Mouse (Mus musculus) cerebellum, postnatal 25 days (tissue): ENCODE results near the gene Pask.

Experiments
- DNase-seq, 2 experiments: peaks; one replicate each; pipeline ENCODE4 v3.0.0; 2021; ENCODE audit warnings: mixed read lengths in 2 of 2

The Pask gene

DNA sequence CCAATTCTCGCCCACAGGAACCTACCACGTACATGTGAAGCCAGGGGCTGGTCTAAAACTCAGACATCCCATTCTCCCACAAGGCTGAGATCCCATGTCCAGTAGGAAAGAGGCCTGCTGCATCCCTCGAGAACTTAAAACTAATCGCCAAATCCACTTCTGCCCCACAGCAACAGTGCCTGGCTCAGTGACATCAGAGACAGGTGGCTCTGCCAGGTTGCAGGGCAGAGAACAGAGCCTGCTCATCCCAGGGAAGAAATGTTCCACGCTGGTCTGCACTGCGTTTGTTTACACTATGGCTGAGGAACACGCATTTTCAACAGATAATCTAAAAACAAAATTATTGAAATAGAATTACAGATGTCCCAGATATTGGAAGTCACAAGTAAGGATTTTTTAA is 66.2 kb downstream of the Pask start:
- DNase-seq, result peak; percentile 48 to 66

GRCm38 (mm10) chr1:93275561-93275960 is 67.7 kb downstream of the Pask start:
- DNase-seq, result no peak

GRCm38 (mm10) chr1:93272409-93272821 is 70.9 kb downstream of the Pask start:
- DNase-seq, result no peak

- DNase-seq, result no peak
Observed at GRCm38 (mm10) chr1:93271751-93272150, 71.5 kb downstream of the Pask start.

GRCm38 (mm10) chr1:93270516-93271240 is 72.6 kb downstream of the Pask start:
- DNase-seq, result no peak

GRCm38 (mm10) chr1:93268246-93268645 is 75.0 kb downstream of the Pask start:
- DNase-seq, result no peak

GRCm38 (mm10) chr1:93267207-93267606 is 76.1 kb downstream of the Pask start:
- no peak for DNase-seq
